Mouse (Mus musculus) left cerebral cortex, postnatal 10 days (tissue): ENCODE measurements at regions not wholly inside any gene's neighbourhood (a gene's known extent, or its start where the extent isn't known, plus 50 kb on each side); places are given as distances from the start of the nearest gene placed in this dataset.

Experiments
- DNase-seq, 2 experiments: peaks; one replicate each; pipeline ENCODE4 v3.0.0; 2021 to 2022; ENCODE audit warnings: low spot score in 2 of 2, mixed read lengths in 1 of 2; ENCODE audit errors: extremely low spot score in 1 of 2
- intact Hi-C: fragments of 180-260 bp; cut with DNase I; formaldehyde crosslinking; loops from one replicate; pipeline ENCODE4 v1.15.1; 2025

DNA sequence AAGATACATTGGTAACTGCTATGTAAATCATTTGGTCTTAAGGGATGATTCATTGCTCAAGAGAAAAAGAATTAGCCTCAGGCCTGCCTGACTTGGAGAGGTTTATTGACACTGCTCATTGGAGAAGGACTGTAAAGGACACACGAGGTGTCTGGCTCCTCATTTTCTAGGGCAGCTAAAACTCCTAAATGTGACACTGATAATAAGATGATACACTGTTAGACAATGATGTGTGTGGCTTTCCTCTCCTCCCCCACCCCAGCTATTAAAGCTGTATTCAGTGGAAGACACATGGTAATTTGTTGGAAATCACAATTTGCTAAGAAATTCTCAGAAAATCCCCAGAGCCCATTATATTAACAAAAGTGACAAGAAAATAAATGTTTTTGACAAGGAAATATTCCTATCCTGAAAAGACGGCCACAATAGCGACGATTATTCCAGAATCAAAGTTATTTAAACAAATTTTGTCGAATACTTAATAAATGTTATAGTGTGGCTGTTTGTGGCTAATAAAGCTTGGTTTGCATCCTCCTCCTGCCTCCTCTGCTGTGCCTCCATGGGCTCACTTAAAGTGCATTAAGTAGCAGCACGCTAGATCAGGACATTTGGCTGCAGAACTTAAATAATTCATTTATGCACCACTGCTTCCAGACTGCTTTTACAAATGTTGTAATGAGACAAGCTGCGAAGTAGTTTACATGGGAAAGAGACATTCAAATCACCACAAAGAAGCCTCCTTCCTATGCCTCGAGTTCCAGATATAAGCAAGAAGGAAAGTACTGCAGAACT lies 360.0 kb upstream of the Etaa1 start:
- DNase-seq = no peak
- intact Hi-C loops = no loop called here

DNA sequence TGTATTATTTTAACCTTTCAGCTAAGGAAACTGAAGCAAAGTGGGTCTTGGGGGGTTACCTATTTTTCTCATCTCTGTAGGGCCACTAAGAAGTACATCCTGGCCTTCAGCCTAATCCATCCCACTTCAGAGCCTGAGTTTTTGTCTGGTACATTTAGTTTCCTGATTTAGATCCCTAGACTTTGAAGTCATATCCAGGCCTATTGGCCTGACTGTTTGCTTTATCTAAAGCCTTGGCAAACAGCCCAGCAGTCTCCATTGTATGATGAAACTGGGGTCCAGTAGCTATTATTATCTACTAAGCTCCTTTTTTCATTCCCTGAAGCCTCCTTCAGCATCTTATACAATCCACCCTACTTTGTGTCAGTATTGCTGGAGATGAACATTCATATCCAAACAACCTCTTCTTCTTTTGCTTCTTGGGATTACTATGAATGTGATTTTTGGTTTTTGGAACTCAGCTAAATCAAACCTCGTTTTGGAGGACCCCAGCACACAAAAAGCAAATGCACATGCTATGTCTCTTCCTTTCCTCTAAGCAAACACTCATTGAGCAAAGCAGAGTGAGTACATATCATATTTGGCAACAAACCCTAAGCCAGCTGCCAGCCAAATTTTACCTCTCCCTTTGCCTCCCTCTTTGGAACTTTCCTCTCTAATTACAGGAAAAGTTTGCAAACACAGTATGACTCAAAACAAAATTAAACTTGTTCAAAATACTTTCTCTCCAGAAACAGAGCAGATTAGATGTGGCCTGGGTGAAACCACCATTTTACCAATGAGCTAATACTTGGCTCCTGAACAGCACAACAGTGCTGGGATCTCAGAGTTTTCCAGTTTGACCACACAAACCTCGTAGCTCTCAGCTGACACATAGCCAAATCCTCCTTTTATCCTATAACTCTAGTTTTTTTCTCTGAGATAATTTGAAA lies 342.8 kb upstream of the Etaa1 start:
- intact Hi-C loops = no loop called here
- DNase-seq = peak in 1 of 2 experiments; percentile 61

DNA sequence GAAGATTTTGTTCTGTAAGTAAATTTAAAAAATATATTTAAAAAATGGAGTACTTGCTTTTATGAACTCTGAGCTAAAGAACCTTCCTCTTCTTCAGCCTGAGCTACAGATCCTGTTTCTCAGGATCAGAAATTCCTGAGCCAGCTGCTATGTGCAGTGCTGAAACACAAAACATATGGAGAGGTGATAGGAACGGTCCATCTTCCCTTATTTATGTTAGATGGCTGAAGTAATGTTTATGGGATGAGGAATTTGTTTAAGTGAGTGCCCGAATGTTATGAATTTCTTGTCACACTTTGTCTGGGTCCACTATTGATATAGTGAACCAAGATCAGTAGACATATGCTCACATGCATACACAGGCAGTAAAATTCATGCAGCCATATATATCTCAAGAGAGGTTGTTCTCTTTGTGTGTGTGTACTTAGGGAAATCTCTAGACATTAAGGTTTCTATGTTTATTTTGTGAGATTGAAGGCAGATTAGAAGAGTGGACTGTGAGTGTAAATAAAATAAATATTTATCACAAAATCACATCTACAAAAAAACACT lies 325.0 kb upstream of the Etaa1 start:
- intact Hi-C loops = no loop called here
- DNase-seq = no peak

DNA sequence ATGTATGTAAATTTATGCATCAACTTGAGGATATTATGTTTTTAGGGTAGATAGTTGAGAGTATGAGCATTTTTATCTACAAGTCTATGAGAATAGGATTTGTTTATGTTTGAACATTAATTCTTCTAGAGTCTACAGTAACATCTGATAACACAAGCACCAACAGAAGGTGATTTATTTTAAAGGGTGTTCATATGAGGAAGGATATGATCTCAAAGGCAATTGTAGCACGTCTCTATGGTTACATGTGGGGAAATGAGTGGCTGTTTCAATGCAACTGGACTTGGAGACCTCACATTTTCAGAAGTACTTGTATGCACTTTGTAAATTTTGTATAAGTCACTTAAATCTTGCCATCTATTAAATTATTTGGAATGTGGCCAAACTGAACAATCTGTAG lies 318.7 kb upstream of the Etaa1 start:
- DNase-seq = no peak
- intact Hi-C loops = no loop called here

DNA sequence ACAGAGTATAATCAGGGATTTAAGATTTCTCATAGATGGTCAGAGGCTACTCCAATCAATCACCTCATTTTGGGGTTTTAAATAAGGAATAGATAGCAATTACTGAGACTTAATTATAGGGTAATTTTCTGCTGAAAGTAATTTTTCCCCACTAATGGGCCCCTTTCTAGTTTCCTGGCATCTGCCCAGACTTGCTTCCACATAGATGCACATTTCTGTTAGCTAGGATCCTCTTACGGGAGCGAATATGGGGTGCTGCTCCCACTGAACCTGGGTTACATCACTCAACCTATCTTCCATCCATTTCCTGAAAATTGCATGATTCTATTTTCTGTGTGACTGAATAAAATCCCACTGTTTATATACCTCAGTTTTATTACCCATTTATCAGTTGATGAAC lies 312.5 kb upstream of the Etaa1 start:
- peak in 1 of 2 experiments; percentile 0 for DNase-seq
- intact Hi-C loops = no loop called here

DNA sequence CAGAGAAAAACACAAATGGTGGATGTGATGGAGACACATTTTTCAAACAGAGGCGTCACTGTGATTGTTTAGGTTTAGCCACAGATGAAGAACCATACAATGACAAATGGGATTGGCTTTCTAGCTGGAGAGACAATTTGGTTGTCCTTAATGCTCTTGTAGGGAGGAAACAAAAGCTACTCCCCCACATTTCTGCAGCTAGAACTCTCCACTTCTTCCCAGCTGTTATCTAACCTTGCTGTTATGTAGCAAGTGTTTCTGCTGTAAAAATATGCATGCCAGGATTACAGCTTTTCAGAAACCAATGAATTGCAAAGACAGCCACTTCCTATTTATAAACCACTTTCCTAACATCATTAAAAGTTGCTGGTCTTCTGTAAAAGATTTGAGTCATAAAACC lies 309.2 kb upstream of the Etaa1 start:
- no peak for DNase-seq

DNA sequence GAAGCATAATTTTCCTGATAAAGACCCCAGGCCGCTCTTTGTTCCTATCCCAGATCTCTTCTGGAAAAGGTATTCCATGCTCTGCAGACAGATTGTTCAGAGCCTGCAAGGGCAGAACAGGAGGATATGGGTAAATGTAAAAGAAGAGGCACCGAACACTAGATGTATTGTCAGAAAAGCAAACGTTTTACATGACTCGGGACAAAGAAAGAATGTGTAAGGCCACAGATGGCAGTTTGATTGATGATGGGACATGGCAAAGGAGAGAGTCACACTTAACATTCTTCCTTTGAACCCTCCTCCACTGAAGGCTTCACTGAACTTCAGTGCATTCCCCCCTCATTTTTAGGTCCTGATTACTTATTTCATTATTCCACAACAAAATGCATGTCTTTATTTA lies 295.6 kb upstream of the Etaa1 start:
- intact Hi-C loops = no loop called here
- DNase-seq = no peak

More for the DNA sequence above, 309.2 kb upstream of the Etaa1 start:
- intact Hi-C loops = no loop called here

DNA sequence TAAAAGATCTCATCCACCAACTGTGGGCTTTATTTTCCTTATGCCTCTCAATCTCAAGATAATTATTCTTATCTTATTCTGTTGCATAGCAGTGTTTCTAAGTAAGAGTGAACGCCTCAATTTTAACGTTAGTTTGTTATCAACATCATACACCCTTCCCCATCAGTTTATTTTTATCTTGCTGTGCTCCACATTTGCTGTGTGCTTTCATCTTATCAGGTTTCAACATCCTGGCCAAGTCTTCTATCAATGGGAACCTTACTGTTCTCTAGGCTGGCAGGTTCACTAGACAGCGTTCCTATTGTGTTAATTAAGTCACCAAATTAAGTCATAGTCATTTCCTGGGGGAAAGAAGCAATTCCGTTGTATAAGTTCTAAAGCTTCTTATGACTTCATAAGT lies 263.1 kb upstream of the Etaa1 start:
- intact Hi-C loops = no loop called here
- DNase-seq = no peak

DNA sequence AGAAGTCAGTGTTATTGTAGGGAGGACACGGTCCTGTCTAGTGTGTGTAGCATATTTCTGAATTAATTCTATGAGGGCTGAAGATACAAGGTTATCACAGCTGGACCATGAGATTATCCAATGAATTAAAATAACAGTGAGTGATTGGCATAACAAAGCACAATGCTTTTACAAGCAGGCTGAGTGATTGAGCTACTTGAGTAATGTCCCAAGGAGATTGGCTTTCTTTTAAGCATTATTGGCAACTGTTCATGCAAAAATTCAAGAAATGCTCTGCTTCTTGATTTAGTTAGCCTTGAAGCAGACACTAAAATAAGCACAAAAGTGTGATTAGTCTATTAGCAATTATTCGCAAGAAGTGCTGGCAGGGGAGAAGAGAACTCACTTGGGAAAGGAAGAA lies 219.4 kb upstream of the Etaa1 start:
- no peak for DNase-seq
- intact Hi-C loops = no loop called here

DNA sequence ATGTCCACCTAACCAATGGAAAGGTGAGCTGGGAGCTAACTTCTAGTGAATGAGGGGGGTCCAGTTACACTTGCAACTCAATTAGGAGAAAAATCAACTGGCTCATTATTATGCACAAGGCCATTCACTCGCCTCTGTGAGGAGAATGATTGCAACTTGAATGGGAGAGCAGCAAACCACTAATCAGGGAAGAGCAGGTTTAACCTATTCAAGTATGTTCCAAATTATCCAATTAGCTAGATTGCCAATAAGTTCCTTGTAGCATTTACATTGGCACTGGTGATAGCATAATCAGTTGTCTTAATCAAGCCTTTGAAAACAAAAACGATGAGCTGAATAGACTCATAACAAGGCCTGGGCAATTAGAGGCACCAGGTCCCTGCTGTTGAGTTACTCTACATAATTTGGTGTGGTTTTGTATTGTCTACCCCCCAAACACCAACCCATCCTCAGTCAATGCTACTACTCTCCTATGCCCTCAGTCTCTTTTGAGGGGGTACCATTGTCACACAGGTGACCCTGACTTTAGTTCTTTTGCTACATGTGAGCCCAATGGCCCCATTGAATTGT lies 217.6 kb upstream of the Etaa1 start:
- intact Hi-C loops = no loop called here
- no peak for DNase-seq

DNA sequence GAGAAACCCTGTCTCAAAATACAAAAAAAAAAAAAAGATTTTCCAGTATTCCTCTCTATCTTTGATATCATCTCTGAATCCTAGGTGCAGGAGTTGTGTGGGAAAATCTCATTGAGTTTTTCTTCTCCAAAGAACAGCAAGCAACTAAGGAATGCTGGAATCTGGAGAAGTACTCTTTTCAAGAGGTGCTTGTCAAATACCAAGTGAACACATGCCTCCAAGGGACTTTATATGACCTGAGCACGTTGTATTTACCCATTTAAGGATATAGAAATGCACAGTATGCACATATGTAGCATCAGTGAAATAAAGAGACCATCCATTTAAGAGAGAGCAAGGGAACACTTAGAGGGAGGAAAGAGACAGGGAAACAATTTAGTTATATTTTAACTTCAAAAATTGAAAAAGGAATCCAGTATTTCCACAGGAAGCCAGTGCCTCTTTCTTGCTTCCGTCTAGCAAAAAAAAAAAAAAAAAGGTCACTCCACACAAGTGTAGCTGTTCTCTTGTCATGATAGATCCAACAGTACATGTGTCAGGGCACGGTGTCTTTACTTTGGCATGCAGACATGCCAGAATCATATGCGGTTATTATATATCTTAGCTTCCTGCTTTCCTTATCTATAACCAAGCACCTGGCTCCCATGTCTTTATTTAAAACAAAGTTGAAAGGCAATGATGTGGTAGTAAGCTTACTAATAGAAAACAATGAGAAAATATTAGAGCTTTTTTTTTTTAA lies 212.1 kb upstream of the Etaa1 start:
- DNase-seq = no peak
- intact Hi-C loops = no loop called here

DNA sequence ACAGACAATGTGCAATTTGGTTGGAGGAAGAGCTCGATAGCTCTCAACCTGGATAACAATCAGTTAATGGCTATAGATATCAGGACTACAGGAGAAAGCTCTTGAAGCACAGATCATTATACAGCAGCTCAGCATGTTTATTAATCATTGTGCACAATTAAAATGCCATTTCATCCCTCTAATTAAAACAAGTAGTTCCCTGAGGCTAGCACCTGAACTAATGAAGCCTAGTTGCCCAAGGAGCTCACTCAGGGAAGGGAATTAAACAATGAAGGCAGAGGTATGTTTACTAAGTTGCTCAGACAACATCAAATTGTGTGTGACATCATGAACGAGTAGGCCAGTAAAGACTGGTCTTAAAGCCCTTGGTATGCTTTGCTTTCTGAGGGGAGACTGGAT lies 210.3 kb upstream of the Etaa1 start:
- no peak for DNase-seq
- intact Hi-C loops = no loop called here

DNA sequence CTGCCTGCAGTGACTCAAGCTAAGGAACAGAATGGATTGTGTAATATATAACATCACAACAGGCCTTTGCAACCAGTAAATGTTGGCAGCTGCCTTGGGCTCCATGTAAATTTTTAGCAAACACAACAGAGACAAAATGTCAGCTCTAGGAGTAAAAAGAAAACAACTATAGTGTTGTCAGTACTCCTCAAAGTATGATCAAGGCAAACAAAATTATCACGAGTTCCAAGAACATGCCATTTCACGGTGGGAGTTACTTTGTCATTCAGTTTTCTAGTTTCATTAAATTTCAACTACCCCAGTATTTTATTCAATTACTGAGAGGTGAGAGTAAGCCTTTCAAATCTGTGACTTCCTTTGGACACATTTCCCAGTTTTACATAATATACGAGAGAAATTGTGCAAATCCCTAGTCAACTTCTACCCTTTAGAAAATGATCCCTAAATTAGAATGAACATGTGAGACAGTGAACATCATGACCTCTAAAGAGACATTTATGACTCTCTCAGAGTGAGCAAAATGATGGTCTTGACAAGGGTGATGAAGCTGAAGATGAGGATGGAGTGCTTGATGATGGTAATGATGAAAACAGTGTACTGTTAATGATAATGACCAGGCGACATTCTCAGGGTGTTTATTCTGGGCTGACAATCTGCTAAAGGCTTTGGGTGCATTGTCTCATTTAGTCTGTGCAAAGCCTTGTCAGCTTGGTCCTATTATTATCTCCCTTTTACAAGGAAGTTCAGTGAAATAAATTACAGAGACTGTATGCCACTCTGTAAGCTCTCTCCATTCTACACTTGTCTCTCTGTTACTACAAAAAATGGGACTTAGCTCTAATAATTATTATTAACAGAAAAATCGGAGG lies 209.7 kb upstream of the Etaa1 start:
- no peak for DNase-seq
- intact Hi-C loops = no loop called here

DNA sequence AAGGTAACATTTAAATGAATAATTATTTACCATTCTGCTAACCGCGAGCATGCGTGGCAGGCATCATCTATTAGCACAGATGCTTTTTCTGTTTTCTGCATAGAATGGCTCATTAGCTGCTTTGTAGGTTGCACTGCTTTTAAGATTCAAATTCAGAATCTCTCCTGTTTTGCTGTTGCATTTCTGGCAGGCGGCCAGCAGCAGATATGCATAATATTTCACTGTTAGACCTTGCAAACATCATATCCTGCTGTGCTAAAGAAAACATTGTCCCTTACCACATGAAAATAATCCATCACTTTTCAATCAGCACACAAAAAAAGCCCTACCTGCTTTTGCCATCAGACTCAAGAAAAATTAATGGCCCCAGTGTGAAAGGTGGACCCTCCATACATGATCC lies 202.8 kb upstream of the Etaa1 start:
- no peak for DNase-seq
- intact Hi-C loops = no loop called here

DNA sequence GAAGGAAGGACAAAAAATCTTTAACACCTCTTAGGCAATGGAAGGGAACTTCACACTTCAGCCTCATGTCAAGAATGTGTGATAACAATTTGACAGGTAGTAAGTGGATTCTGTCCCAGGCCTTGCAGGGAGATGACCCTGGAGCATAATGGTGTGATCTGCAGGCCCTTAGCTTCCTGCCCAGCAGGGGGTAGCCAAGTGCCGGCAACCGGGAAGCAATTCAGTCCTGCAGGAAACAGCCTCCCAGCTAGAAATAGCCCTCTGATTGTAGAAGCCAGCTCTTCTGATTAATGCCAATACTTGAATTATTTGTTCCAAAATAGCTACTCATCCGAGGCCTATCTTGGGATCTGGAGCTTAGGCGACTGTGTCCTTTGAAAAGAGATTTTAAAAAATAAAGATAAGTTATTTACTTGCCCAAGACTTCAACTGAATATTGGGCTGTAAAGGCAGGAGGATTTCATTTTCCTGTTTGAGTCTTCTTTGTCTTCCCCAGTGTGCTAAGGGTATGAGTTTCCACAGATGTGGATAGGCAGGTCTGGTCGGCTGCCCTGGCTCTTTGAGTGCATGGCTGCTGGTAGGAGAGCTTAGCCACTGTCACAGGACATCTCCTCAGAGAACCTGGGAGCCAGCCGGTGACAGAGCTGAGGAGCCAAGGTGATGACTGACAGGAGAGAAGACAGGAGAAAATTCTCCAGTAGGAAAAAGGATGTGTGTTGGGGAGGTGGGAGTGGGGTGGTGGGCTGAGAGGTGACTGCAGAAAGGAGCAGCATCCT lies 198.3 kb upstream of the Etaa1 start:
- peak; percentile 4 to 57 for DNase-seq
- intact Hi-C loops = no loop called here

DNA sequence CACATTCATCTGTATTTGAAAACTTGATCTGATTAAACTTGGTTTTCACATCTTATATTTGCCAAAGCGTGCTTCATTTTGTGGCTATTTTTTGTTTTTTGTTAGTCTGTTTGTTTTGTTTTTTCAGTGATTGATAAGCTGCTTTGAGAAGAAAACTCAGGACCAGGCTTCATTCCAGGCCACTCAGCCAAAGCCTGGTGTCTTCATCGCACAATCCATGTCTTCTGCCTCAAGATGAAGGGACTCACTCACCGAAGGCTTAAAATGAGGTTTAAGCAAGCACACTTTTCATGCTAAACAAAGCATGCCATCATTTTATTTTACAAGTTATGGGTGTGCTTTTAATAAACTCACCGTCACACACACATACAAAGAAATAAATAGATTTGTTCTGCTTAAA lies 197.7 kb upstream of the Etaa1 start:
- DNase-seq = no peak
- intact Hi-C loops = no loop called here

DNA sequence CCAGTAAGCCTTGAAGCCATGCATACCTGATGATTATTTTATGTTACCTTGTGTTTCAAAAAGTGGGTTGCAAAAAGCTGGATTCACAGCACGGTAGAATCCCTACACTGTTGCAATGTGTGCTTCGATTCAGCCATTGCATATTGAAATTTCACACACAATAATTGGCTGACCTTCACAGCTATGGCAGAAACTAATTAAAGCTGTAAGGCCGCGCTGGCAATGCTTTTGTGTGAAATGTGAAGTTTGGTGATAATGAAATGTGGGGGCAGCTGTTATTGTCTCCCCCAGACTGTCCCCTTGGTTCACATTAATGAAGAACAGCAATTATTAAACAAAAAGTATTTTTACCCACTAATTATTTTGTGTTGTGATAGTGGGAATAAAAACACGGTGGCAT lies 173.8 kb upstream of the Etaa1 start:
- intact Hi-C loops = no loop called here
- DNase-seq = no peak
